Mouse (Mus musculus) erythroid progenitor cell, adult 5-6 weeks (primary cell): Measurements from ENCODE around the gene Sdc4. TPM values are rescaled to one million over a fixed set of nuclear protein-coding genes. Genes with fewer than 3 reads are reported as not detected.

Experiments
- ATAC-seq: replicated peaks from 2 replicates; pipeline ENCODE4 v1.8.0; 2016; ENCODE audit warnings: moderate number of reproducible peaks, mild to moderate bottlenecking, moderate TSS enrichment, inconsistent platforms; ENCODE audit not compliant: poor library complexity, low FRiP score, severe bottlenecking
- total RNA-seq, 2 experiments: library from RNA; stranded (forward) in 1 of 2; stranded (reverse) in 1 of 2; fragments of 150-400 nt in 1 of 2; fragments of 186-747, 209-891 nt in 1 of 2; gene quantifications; 2 replicates each; pipeline versions ENCODE4 v1.2.3 to v1.2.4; 2015 to 2017; ENCODE audit warnings: low replicate concordance in 2 of 2

The Sdc4 gene
- total RNA-seq, 2 experiments from 2014 or later, result 2.5 to 5.7 TPM

DNA sequence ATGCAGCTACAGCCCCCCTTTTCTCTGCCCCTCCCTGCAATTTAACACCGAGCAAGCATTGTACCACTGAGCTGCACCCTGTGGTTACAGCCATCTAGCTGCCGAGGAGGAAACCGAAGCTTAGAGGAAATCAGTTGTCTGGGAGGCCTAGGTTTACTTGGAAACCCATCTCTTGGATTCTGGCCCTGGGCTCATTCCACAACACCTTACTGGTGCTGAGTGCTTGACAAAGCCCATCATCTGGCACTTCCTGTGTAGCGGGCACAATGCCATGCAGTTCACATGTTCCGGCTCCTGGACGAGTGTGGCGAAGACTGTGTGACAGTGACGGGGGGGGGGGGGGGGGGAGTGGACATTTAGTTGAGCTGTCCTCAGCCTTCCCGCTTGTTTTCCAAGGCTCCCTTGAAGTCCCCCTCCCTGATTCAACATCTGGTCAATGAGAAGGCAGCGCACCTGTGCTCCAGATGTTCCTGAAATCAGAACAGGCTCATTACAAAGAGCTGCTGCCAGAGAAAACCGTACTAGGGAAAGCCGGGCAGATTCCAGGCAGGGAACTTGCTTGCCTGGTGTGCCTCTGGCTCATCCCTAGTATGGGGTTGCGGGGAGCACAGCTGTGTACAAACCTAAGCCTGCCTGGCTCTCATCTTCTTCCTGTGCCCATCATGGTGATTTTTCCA lies 8.5 kb upstream of the Sdc4 start:
- ATAC-seq, result no peak

DNA sequence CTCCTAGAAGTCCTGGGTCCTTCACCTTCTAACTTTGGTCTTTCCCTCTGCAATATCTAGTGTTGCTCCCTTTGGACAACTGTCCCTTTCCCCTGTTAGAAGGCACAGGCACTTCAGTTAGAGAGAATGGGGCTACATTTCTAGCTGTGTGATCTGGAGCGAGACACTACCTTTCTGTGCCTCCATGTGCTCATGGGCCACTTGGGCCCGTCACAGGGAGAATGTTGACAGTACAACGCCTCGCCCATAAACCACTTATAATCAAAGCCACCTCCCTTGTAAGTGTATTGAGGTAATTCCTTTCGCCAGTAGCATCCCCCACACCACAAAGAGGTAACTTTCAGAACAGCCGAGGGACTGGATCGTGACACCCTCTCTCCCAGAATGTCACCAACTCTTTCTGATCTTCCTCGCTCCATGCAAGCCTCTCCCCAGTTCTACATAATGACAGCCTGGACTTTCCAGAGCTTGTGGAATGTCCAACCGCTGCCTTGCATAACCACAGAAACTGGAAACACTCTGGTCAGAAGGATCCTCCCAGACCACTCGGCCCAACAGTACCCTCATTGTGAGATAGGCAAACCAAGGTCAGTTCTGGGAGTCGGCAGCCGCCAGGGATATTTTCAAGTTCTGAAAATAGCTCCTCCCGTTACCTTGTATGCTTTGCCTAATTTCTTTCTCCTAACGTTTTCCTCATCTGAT lies 5.8 kb upstream of the Sdc4 start:
- no peak for ATAC-seq

DNA sequence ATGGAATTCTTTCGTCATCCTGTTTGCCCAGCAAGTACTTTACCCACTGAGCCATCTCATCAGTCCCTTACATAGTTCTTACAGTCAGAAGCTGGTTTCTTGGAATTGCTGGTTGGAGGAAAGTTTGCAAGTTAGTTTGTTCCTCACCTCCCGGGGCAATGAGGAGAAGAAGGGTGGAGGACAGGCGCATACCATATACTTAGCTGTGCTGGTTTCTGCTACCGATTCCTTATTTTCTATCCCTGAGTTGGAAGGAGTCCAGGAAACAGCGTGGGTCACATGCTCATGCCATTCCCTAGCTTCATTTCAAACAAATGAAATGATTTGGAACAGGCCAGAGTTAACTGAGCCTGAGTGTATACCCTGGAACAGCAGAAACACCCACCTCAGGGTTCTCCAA lies 5.2 kb upstream of the Sdc4 start:
- no peak for ATAC-seq

DNA sequence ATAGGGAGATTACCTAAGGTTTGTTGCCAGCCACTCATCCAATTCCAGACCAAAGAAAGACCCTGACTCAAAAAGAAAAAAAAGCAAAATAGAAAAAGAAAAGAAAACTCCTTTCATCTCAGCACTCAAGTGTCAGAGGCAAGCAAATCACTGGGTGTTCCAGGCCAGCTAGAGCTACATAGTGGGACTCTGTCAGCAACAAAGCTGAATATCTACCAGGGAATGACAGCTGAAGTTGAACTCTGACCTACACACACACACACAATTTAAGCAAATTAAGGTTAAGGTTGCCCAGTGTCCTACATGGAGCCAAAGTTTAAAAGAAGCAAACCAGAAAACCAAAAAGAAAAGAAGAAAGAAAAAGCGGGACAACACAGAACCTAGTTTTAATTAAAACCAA lies 4.5 kb upstream of the Sdc4 start:
- ATAC-seq, result no peak

DNA sequence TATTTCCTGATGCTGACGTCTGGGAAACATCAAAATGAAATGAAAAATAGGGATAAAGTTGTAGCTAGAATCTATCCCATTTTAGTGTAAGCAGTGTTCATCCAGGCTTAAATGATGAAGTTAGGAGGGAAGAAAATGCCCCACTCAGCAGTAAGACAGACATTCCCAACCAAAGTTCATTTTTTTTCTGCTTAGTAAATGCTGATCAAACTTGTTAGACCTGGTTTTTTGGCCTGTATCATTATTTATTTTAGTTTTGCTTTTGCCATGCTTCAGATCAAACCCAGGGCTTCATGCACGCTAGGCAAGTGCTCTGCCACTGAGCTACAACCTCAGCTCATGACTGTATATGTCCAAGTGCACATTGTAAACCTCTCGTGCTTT lies 2.4 kb upstream of the Sdc4 start:
- ATAC-seq, result no peak

DNA sequence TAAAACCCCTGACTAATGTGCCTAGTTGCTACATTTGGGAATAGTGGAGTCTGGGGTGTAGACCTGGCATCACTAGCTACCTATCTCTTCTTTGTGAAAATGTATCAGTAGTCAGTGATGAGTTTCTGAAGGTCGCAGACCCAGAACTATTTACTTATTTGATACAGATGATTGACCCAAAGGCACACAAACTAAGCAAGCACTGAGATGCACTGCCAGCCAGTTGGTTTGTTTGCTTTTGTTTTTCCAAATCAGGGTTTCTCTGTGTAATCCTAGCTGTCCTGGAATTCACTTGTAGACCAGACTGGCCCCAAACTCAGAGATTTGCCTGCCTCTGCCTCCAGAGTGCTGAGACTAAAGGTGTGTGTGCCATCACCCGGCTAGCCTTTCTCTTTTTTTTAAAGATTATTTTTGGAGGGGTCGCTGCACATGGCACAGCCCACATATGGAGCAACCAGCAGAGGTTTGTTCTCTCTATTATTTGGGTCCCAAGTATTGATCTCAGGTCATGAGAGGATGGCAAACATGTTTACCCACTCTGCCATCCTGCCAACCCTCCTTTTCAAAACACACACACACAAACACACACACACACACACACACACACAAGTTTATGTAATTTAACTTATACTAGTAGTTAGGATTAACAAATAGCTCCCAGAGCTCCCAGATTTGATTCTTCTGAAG lies 1.9 kb upstream of the Sdc4 start:
- no peak for ATAC-seq

DNA sequence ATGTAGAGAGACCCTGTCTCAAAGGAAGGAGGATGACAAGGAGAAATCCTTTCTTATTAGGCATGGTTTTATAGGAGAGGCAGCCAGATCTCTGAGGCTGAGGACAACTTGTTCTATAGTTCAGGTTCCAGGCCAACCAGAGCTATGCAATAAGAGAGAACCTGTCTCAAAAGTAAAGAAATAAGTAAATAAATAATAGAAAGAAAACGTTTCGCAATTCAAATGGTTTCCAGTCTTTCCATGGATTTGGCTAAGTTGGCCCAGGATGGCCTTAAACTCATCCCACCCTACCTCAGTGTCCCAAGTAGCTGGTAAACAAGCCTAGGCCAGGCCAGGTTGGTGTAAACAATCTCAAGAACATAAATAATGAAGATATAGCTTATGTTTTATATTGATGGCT lies 1.0 kb upstream of the Sdc4 start:
- no peak for ATAC-seq

DNA sequence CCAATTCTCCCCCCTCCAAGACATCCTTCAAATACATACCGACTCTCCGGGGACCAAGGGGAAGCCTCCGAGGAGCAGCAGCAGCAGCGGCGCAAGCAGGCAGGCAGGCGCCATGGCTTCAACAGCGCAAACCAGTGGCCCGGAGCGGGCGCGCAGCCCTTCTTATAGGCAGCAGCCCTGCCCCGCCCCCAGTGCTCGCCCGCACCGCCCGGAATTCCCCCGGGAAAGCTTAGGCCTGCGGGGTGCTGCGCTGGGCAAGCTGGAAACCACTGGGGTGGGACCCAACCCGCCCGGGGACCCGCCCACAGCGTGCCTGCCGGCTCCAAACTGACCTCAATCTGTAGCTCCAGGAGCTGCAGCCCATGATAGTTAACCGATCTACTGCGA lies 643 bp downstream of the Sdc4 start:
- no peak for ATAC-seq

DNA sequence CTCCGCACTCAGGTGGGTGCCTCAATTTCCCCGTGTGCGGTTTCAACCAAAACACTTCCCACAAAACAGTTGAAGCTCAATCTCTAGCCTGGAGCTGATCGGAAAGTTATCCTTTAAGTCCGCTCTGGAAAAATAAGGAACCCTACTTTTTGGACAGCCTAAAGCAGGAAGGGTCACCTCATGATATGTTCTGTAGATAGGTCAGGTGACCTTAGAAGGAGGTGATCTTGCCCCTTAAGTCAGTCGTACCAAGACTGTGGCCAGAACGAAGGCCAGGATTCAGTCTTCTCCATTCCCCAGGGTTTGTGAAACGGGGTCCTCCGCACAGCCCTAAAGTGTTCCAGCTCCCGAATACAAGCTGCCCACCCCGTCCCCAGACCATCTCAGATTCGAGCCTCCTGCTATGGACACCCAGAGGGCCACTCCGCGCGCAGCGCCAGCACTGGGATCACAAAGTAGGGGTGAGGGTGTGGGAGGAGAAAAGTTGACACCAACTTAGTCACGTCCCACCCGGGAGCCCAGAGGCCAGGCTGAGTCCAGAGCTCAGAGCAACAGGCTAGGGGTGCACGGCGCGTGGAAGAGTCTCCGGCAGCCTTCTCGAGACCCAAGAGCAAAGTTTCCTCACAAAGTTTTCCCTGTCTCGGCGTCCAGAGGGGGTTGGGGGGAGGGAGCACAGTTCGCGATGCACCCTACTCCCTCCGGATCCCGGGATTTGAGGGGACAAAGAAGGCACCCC lies 1.2 kb downstream of the Sdc4 start:
- no peak for ATAC-seq

DNA sequence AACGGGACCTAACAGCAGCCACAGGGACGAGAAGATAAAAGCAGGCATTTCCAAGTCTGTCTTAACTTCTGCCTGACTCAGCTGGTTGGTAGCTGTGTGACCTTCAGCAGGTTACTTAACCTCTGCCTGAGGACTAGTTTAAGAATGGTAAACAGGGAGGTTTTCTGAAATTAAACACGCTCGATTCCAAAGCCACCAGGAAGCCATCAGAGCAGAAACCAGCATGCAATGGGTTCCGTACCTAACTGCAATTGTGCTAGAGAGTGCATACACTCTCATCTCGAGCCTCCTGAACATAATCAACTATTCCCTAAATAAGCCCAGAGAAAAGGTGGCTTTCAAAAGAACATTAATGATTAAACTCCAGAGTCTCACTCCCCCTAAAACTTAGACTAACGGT lies 2.0 kb downstream of the Sdc4 start:
- ATAC-seq, result no peak

DNA sequence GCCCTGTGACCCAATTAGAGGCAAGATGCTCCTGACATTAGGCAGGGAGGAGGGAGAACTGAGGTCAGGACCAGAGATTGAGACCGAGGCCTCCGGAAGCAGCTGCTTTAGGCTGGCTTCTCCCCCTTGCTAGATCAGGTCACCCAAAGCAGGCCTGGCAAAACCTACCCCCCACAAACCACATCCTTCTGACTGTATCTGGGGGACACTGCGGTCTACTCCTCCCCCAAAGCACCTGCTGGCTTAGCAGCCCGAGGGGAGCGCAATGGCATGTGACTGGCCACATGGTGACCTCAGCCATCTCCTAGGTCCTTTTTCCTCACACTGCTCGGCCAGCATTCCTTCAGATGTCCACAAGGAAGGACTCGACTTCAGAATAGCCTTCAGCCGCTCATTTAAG lies 2.5 kb downstream of the Sdc4 start:
- no peak for ATAC-seq

DNA sequence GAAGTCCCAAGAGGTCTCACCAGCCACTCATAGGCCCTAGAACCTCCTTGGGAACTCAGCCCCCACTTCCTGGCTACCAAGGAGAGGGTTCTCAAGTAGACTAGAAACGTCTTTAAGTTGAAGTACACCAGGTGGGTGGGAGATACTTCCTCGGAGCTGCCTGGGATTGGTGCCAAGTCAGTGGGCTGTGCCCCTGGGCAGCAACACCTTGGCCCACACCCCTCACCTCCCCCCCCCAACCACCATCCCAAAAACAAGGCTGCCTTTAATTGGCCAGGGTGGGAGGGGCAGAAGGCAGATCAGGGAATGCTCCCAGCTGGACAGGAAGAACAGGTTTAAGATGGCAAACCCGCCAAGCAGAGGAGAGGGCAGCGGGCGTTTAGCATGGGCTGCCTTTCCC lies 3.4 kb downstream of the Sdc4 start:
- ATAC-seq, result no peak

DNA sequence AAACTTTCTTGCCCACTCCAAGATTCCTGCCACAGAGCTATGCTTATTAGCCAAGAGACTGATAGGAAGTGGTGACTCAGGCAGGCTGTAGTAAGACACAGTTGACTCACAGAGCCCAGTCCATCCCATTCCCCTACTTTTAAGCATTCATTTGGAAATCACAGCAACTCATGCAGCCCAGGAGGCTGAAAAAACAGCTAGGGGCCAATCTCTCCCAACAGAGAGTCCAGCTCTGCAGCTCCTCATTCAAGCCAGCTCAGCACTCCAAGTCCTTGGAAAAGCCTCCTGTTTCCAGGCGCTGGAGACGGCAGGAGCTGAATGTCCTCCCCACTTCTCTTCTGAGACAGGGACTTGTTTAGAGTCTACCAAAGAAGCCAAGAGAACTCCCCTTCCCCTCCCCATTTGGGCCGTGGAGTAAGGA lies 4.7 kb downstream of the Sdc4 start:
- no peak for ATAC-seq

DNA sequence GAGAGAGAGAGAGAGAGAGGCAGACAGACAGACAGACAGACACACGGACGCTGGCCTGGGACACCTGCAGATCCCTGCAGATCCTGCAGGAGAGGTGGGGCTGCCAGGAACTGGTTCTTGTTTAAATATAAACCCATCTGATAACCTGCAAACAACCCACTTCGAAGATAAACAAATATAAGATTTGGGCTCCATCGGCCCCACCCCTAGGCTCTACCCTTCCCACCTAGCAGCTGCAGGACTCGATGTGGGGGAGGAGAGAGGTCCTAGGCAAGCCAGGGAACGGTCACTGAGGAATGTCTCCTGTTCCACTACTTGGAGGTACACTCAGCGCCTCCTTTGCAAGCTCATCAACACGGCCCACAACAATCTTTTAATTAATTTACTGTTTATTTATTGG lies 5.4 kb downstream of the Sdc4 start:
- no peak for ATAC-seq

DNA sequence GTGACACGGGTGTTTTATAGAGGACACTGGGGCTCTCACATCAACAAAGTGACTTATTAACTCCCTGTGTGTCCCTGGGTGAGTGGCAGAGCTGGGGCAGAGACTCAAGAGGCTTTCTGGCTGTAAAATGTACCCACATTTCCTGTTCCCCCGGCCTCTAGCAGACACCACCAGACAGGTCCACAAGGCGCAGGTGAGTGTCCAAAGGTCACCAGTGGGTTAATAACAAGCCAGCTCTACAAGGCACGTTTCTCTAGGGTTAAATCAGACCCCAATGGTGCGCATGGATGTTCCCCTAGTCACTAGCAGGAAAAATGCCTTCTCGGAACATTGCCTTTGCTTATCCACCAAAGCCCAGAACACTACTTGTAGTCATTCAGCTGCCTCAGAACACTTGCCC lies 6.0 kb downstream of the Sdc4 start:
- no peak for ATAC-seq

DNA sequence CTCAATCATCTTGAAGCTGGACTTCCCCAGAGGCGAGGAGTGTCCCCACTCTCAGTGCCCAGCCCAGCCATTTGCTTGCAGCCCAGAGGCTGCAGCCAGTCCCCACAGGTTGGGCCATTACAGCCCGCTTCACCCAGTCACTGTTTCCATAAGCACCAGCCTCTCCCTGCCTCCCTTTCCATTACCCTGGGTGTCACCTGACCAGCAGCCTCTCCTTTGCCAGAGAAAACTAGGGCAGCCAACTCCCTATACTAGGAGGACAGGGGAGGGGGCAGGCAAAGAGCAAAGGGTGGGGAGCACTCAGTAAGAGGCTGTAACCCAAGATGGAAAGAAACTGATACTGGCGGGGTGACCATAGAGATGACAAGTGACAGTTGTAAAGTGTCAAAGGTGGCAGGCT lies 6.7 kb downstream of the Sdc4 start:
- no peak for ATAC-seq

DNA sequence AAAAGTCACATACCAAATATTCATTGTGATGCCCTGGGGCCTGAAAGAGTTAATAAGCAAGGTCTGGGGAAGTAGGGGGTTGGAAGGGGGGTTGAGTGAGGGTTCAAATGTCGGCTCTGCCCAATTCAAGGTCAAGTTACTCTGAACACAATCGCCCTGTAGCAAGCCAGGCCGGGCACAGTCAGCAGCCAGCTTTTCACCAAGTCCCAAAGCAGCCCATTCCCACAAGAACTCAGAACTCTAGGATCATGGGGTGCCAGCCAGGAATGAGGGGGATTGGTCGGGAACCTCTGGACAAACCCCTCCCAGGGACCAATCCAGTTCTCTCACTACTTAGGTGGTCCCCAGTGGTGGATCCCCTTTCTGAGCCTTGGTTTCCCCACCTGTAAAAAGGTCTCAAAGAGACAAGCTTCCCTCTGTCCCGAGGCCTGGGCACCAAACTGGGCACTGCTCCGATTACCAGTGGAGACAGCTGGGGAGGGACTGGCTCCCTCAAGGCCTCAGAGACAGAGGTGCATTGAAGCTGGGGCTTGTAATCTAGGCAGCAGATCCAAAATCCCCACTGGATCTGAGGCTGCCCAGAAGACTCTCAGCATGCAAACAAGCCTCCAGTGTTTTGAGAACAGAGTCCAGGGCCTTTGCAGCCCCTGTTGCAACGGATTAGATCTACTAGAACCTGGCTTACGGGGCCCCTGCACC lies 7.3 kb downstream of the Sdc4 start:
- ATAC-seq, result no peak

DNA sequence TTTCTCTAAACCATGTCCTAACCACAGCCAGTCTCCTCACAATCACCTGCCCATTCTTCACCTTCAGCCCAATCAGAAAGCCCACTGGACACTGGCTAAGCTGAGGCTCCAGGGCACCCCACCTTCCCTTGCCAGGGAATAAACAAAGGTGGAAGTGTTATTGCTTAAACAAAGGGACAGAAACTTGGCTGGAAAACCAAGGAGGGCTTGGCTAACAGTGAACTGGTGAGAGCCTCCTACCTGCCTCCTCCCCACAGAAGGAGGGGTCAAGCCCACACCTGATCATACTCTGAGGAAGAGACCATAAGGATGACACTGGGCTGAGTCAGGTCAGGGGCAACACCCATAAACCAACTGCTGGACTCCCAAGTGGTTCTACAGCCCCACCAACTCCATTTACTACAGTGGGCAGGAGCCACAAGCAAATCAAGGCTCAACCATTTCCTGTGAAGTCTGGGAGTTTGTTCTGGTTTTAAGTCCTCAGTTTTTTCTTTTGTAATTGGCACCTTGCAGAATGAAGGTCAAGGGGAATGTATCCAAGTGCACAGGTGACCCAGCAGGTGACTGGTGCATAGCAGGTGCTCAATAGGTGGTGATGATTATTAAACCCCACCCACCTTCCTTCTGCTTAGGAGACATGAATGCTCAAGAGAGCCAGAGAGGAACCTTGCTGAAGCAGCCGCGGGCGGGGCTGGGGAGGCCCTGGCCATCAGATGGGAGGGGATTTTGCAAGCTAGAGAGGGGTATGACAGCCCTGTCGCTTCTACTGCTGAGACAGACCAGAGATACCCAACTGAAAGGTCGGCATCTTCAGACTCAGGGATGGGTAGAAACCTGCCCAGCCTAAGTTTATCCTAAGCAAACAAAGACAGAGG lies 8.2 kb downstream of the Sdc4 start:
- ATAC-seq, result no peak

DNA sequence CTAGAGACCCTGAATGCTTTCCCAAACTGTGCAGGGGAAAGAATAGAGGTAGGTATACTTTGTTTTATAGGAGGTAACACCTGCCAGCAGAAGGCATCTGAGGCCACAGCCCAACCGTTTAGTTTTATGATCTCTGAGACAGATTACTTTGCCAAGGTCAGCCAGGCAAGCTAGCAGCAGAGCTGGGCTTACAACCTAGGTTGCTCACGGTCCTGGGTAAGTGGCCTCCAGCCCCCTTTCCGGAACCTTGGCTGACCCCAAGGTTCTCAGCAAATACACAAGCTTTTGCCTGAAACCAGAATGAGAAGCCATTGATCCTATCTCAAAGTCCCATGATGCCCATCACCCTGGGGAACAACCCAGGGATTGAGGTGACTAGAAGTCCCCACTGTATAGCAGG lies 9.0 kb downstream of the Sdc4 start:
- no peak for ATAC-seq
